Mouse (Mus musculus): ENCODE results near the gene Exosc1. TPM values are rescaled to one million over a fixed set of nuclear protein-coding genes. Genes with fewer than 3 reads are reported as not detected.
A peak's percentile ranks its signal among the peaks of the same experiment; 100 is the strongest.
"Not testable (repeated sequence)": the region's sequence is repeated elsewhere in the genome, so short reads cannot be mapped to it uniquely, and the experiment has no call there.

Exosc1 gene
- polyA plus RNA-seq, 1 experiment: 55.8 TPM

DNA sequence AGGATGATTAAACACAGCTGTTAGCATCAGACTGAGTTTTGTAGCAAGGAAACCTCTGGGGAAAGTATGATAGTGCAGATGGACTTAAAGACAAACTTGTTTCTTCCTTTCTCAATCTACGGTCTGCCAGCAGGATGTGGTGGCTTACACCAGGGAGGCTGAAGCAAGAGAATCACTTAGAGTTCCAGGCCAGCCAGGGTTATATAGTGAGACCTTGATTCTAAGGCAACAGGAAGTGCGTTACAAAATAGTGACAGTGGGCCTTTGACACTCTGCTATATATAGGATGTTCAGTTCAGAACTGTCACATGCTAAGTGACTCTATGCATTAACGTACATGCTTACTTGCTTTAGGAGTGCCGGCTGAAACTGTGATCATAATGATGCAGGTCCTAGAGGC, 16.4 kb downstream of the Exosc1 start:
- Histone ChIP-seq H3K9ac (ENCODE audit: low read depth, poor library complexity, severe bottlenecking) (no peak overlapping the region), H3K27me3 (ENCODE audit: control insufficient read depth, insufficient read depth, low read length, poor library complexity, severe bottlenecking) (no peaks in the 10 kb centered on the region), H3K36me3 (ENCODE audit: control insufficient read depth, insufficient read depth, low read length, poor library complexity, severe bottlenecking) (peaks cover 50% of the 10 kb centered on the region), H3K27ac (ENCODE audit: insufficient read depth, low read length) (no peak overlapping the region), H3K9me3 (replicated peaks; ENCODE audit: control insufficient read depth, insufficient read depth, low read length, poor library complexity, severe bottlenecking) (no peaks in the 10 kb centered on the region), H3K4me3 (ENCODE audit: low read depth, low read length) (no peak overlapping the region), H3K4me1 (ENCODE audit: control insufficient read depth, insufficient read depth, low read length) (no peaks in the 10 kb centered on the region)
- no peak for TF ChIP-seq POLR2A (IDR thresholded peaks at IDR 0.05; ENCODE audit: insufficient read depth, low read length)
- no peak for TF ChIP-seq EP300 (IDR thresholded peaks at IDR 0.05; ENCODE audit: insufficient read depth, low read depth, low read length)
- TF ChIP-seq CTCF (IDR thresholded peaks at IDR 0.05; ENCODE audit: low read depth, low read length): no peak

DNA sequence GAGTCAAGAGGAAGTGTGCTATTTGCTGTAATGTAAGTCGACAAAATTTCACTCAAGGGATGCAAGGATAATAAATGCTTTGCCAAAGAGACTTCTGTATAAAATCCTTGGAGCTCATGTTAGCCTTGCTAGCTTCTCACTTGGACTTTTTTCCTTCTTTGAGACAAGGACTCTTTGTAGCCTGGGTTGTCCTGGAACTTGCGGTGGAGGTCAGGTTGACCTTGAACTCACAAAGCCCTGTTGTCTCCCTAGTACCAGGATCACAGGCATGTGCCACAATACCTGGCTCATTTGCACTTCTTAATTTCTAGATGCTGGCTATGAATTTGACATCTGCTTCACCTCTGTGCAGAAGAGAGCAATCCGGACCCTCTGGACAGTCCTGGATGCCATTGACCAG, 17.9 kb downstream of the Exosc1 start:
- TF ChIP-seq CTCF (IDR thresholded peaks at IDR 0.05; ENCODE audit: low read depth, low read length) (no peak), EP300 (IDR thresholded peaks at IDR 0.05; ENCODE audit: insufficient read depth, low read depth, low read length) (no peak), POLR2A (IDR thresholded peaks at IDR 0.05; ENCODE audit: insufficient read depth, low read length) (no peak)
- Histone ChIP-seq H3K27ac (ENCODE audit: insufficient read depth, low read length) (no peak overlapping the region), H3K9me3 (replicated peaks; ENCODE audit: control insufficient read depth, insufficient read depth, low read length, poor library complexity, severe bottlenecking) (no peaks in the 10 kb centered on the region), H3K27me3 (ENCODE audit: control insufficient read depth, insufficient read depth, low read length, poor library complexity, severe bottlenecking) (no peaks in the 10 kb centered on the region), H3K4me1 (ENCODE audit: control insufficient read depth, insufficient read depth, low read length) (no peaks in the 10 kb centered on the region), H3K36me3 (ENCODE audit: control insufficient read depth, insufficient read depth, low read length, poor library complexity, severe bottlenecking) (peaks cover 50% of the 10 kb centered on the region), H3K9ac (ENCODE audit: low read depth, poor library complexity, severe bottlenecking) (no peak overlapping the region), H3K4me3 (ENCODE audit: low read depth, low read length) (no peak overlapping the region)

DNA sequence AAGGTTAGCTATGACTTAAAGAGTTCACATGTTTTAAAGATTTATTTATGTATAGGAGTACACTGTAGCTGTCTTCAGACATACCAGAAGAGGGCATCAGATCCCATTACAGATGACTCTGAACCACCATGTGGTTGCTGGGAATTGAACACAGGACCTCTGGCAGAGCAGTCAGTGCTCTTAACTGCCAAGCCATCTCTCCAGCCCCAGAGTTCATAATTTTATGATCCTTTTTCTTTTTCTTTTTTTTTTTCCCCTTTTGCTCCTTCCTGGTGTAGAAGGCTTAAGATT, 18.7 kb downstream of the Exosc1 start:
- not testable (repeated sequence) for H3K9ac ChIP-seq (ENCODE audit: low read depth, poor library complexity, severe bottlenecking); H3K27ac ChIP-seq (ENCODE audit: insufficient read depth, low read length); H3K27me3 ChIP-seq (ENCODE audit: control insufficient read depth, insufficient read depth, low read length, poor library complexity, severe bottlenecking); H3K9me3 ChIP-seq (replicated peaks; ENCODE audit: control insufficient read depth, insufficient read depth, low read length, poor library complexity, severe bottlenecking); H3K4me1 ChIP-seq (ENCODE audit: control insufficient read depth, insufficient read depth, low read length); H3K4me3 ChIP-seq (ENCODE audit: low read depth, low read length)
- H3K36me3 ChIP-seq (ENCODE audit: control insufficient read depth, insufficient read depth, low read length, poor library complexity, severe bottlenecking): peaks cover 45% of the 10 kb centered on the region

DNA sequence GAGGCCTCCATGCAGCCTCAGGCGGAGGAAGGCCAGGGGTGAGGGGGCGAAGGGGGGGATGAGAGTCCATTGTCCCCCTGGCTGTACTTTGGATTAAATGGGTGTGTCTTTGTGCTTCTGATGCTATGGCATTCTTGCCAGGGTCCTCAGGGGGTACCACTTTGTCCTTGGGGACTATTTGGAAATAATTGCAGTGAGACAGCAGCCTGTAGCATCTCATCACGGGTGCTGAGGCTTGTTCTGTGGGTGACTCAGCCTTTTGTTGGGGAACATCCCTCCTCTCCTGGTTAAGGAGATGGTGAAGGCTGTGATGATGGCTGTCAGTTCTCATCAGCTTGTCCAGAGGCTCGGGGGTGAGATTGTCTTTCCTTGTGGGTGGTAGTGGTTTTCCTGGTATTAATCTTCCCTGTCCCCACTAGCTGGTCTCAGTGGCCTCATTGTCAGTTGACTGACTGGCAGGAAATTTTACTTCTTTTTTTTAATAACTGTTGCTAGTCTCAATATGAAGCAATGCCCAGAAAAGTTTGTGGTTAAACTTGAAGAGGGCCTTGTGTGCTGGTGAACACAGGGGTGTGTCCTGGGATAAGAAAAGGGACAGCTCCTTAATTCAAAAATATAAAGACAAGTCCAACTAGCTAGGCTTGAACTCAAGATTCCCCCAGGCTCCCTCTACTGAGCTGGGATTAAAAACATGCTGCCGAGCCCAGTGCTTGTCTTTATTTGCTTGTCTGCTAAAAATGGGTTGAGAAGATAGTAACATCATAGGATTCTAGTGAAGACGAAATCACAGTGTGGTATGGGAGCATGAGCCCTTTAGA, 19.2 kb downstream of the Exosc1 start:
- no peaks in the 10 kb centered on the region for H3K4me1 ChIP-seq (ENCODE audit: control insufficient read depth, insufficient read depth, low read length)
- no peak for TF ChIP-seq POLR2A (IDR thresholded peaks at IDR 0.05; ENCODE audit: insufficient read depth, low read length)
- peak overlapping the region; percentile 86 for H3K4me3 ChIP-seq (ENCODE audit: low read depth, low read length)
- no peak overlapping the region for H3K27ac ChIP-seq (ENCODE audit: insufficient read depth, low read length)
- H3K36me3 ChIP-seq (ENCODE audit: control insufficient read depth, insufficient read depth, low read length, poor library complexity, severe bottlenecking): peaks cover 40% of the 10 kb centered on the region
- H3K9me3 ChIP-seq (replicated peaks; ENCODE audit: control insufficient read depth, insufficient read depth, low read length, poor library complexity, severe bottlenecking): no peaks in the 10 kb centered on the region
- H3K27me3 ChIP-seq (ENCODE audit: control insufficient read depth, insufficient read depth, low read length, poor library complexity, severe bottlenecking): no peaks in the 10 kb centered on the region
- H3K9ac ChIP-seq (ENCODE audit: low read depth, poor library complexity, severe bottlenecking): peak overlapping the region; percentile 90

DNA sequence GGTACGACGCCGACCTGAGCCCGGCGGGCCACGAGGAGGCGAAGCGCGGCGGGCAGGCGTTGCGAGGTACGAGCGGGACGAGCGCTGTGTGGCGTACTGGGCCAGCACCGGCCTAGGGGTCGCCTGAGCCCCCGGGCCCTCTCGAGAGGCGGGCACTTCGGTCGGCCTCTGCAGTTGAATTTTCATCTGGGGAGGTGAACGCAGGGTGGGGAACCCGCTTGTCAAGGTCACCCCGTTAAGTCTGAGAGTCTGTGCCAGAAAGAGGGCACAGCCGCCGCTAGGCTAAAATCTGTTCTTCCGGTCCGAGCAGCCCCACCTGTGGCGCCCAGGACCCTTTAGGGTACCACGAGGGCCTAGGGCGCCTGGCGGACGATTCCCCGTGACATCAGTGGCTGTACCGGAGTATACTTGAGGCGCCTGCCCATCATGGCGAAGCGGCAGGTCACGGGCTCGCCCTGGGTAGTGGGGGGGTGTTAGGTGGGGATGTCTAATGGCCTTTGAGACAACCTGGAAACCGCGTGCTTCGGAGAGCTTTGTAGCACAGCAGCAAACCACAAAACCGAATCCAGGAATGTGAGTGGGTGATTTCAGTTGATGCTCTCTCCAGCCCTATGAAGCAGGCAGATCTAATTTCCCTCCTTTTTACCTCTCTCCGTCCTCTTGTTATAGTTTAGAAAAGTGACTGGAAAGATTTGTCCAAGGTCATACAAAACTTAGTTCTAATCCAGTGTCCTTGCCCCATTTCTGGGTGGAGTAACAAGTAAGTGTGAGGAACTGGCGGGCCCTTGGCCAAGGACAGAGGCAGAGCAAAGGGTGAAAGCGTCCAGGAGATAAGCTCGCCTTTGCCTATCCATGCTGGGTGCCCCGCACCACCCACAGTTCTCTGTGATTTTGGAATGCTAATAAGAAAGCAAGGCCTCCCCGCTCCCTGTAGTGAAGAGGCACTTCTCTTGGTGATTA, 20.8 kb downstream of the Exosc1 start:
- Histone ChIP-seq H3K4me3 (ENCODE audit: low read depth, low read length) (peak overlapping the region; percentile 86), H3K9me3 (replicated peaks; ENCODE audit: control insufficient read depth, insufficient read depth, low read length, poor library complexity, severe bottlenecking) (no peaks in the 10 kb centered on the region), H3K36me3 (ENCODE audit: control insufficient read depth, insufficient read depth, low read length, poor library complexity, severe bottlenecking) (peaks cover 33% of the 10 kb centered on the region), H3K27me3 (ENCODE audit: control insufficient read depth, insufficient read depth, low read length, poor library complexity, severe bottlenecking) (no peaks in the 10 kb centered on the region), H3K27ac (ENCODE audit: insufficient read depth, low read length) (peak overlapping the region; percentile 48), H3K4me1 (ENCODE audit: control insufficient read depth, insufficient read depth, low read length) (no peaks in the 10 kb centered on the region), H3K9ac (ENCODE audit: low read depth, poor library complexity, severe bottlenecking) (peak overlapping the region; percentile 90)
- TF ChIP-seq CTCF (IDR thresholded peaks at IDR 0.05; ENCODE audit: low read depth, low read length): no peak
- TF ChIP-seq POLR2A (IDR thresholded peaks at IDR 0.05; ENCODE audit: insufficient read depth, low read length): no peak
- no peak for TF ChIP-seq EP300 (IDR thresholded peaks at IDR 0.05; ENCODE audit: insufficient read depth, low read depth, low read length)

Data from ES-Bruce4 (cell line).